ENCODE assay signal across 23 mouse cellular contexts in the genomic region with DNA sequence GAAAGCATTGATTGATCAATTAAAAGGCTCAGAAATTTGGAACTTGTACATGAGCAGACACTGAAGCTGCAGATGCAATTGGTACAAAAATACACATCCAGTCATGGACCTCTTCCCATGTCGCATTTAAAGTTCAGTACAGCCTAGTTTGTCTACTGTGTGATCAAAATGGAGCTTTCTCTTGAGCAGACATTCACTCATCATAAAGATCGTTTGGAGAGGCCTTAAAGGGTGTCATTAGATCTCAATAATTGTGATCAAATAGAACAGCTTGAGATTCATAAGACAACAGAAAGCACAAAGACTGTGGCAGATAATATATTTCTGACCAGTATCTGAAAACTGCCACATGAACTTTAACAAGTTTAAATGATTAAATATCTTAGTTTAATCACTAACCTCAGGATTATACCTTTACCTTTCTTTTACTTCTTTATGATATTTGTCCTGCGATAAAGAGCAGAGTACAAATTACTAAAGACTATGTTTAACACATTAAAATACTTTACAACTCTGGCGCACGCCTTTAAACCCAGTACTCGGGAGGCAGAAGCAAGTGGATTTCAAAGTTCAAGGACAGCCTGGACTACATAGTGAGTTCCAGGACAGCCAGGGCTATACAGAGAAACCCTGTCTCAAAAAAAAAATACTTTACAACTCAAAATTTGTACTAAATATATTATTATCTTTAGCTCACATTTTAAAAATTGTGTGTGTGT.
DNase-seq lines count a peak whose midpoint lies in the region; ATAC-seq and TF ChIP-seq lines count a peak whose summit lies in the region.
"Had no signal": no experiment of that assay in that cellular context is flagged by ENCODE, and none has a peak within 500 bp of the region (broad histone marks: within the 10 kb centered on the region; RNA-seq: fewer than 3 reads in every experiment).

No protein-coding gene starts in this region.

- H3K27me3 ChIP-seq in intestine, embryonic 15.5 days (replicated peaks): no peaks in the 10 kb centered on the region
- H3K27me3 ChIP-seq in intestine, postnatal 0 days (replicated peaks; ENCODE audit: control insufficient read depth, insufficient read depth, low read length): no peaks in the 10 kb centered on the region
- H3K27me3 ChIP-seq: CH12.LX; embryonic facial prominence, embryonic 12.5 days; forebrain, embryonic 13.5 days; forebrain, embryonic 15.5 days; Patski had no signal

- TF ChIP-seq CTCF in intestine, postnatal 0 days (IDR thresholded peaks at IDR 0.05; ENCODE audit: low read depth): no peak

- no peaks in the 10 kb centered on the region for H3K36me3 ChIP-seq in intestine, embryonic 15.5 days
- no peaks in the 10 kb centered on the region for H3K36me3 ChIP-seq in intestine, postnatal 0 days (ENCODE audit: control insufficient read depth, insufficient read depth)
- H3K36me3 ChIP-seq: embryonic facial prominence, embryonic 10.5 days; embryonic facial prominence, embryonic 12.5 days; forebrain, embryonic 15.5 days; G1E had no signal

- no peaks in the 10 kb centered on the region for H3K9me3 ChIP-seq in intestine, embryonic 15.5 days
- H3K9me3 ChIP-seq in intestine, postnatal 0 days (ENCODE audit: control insufficient read depth): no peaks in the 10 kb centered on the region
- H3K9me3 ChIP-seq: embryonic facial prominence, embryonic 10.5 days; embryonic facial prominence, embryonic 12.5 days; forebrain, embryonic 13.5 days; forebrain, embryonic 15.5 days; G1E had no signal

- no peak overlapping the region for H3K4me3 ChIP-seq in intestine, embryonic 15.5 days (replicated peaks)
- no peak overlapping the region for H3K4me3 ChIP-seq in intestine, postnatal 0 days (ENCODE audit: low read depth, low read length)
- H3K4me3 ChIP-seq: embryonic facial prominence, embryonic 10.5 days; embryonic facial prominence, embryonic 12.5 days; forebrain, embryonic 13.5 days; forebrain, embryonic 15.5 days had no signal

- H3K4me2 ChIP-seq in intestine, embryonic 15.5 days (replicated peaks): no peak overlapping the region
- no peak overlapping the region for H3K4me2 ChIP-seq in intestine, postnatal 0 days (replicated peaks; ENCODE audit: low read depth)
- H3K4me2 ChIP-seq: embryonic facial prominence, embryonic 12.5 days; forebrain, embryonic 13.5 days; forebrain, embryonic 15.5 days had no signal

- no peak overlapping the region for H3K9ac ChIP-seq in intestine, embryonic 15.5 days
- H3K9ac ChIP-seq in intestine, postnatal 0 days (ENCODE audit: low read depth, low read length): no peak overlapping the region
- H3K9ac ChIP-seq: embryonic facial prominence, embryonic 12.5 days; forebrain, embryonic 13.5 days; forebrain, embryonic 15.5 days; forebrain, postnatal 0 days had no signal

- 64% methylated on average over 6 of the region's 6 CpGs for WGBS in intestine, embryonic 15.5 days
- WGBS in intestine, postnatal 0 days: 41% methylated on average over 6 of the region's 6 CpGs

- DNase-seq in gastrocnemius, adult 8-10 months (ENCODE audit: low spot score in 2 of 2): no peak
- DNase-seq: adrenal gland, adult 2 months; adrenal gland, postnatal 10 days; adrenal gland, postnatal 25 days; cerebellum, adult 11 months; cerebellum, adult 18-20 months; cerebellum, adult 8-10 months; cerebellum, adult 9-11 months; cerebellum, postnatal 14 days; cerebellum, postnatal 36 days had no signal

- H3K27ac ChIP-seq in intestine, embryonic 15.5 days: no peak overlapping the region
- no peak overlapping the region for H3K27ac ChIP-seq in intestine, postnatal 0 days (ENCODE audit: low read depth, low read length)
- H3K27ac ChIP-seq: embryonic facial prominence, embryonic 10.5 days; embryonic facial prominence, embryonic 12.5 days; forebrain, embryonic 13.5 days; forebrain, embryonic 15.5 days had no signal

- peak; percentile 96 for ATAC-seq in intestine, embryonic 15.5 days
- peak; percentile 61; the same call in 1 of the 2 replicates for ATAC-seq in intestine, postnatal 0 days
- no peak for ATAC-seq in monocyte, adult 5-6 weeks (replicated peaks; ENCODE audit: insufficient number of reproducible peaks, low FRiP score, low TSS enrichment, poor library complexity, severe bottlenecking)
- ATAC-seq in CD4-positive, CD25-positive, alpha-beta regulatory T cell, adult 4 months: no peak
- ATAC-seq: activated CD4-positive, CD25-positive, alpha-beta regulatory T cell, adult 4 months; forebrain, embryonic 13.5 days; forebrain, embryonic 15.5 days; Patski had no signal

- H3K4me1 ChIP-seq in intestine, embryonic 15.5 days (replicated peaks): no peaks in the 10 kb centered on the region
- H3K4me1 ChIP-seq in intestine, postnatal 0 days (replicated peaks; ENCODE audit: control insufficient read depth, insufficient read depth, low read length): no peaks in the 10 kb centered on the region
- H3K4me1 ChIP-seq: embryonic facial prominence, embryonic 10.5 days; embryonic facial prominence, embryonic 12.5 days; forebrain, embryonic 13.5 days; forebrain, embryonic 15.5 days had no signal

Comparison
In these comparisons a context has a peak if more than half of its experiments do, and no peak if none do; other contexts are left out.
1. ATAC-seq: peak in intestine, embryonic 15.5 days (single experiment) and intestine, postnatal 0 days (single experiment); none in monocyte, adult 5-6 weeks (single experiment) and CD4-positive, CD25-positive, alpha-beta regulatory T cell, adult 4 months (single experiment).